Comparison of ENCODE assay signal across 9 mouse cellular contexts in genomic region chr14:121346654-121347053, GRCm38 (mm10). TPM values are rescaled to one million over a fixed set of nuclear protein-coding genes. Genes with fewer than 3 reads are reported as not detected.
DNase-seq lines count a peak whose midpoint lies in the region; ATAC-seq and TF ChIP-seq lines count a peak whose summit lies in the region.
"Had no signal": no experiment of that assay in that cellular context is flagged by ENCODE, and none has a peak within 500 bp of the region (broad histone marks: within the 10 kb centered on the region; RNA-seq: fewer than 3 reads in every experiment).

No protein-coding gene starts in this region.

- ATAC-seq in embryonic facial prominence, embryonic 14.5 days (ENCODE audit: low read depth), result peak; percentile 61
- ATAC-seq in lung, embryonic 14.5 days (ENCODE audit: insufficient read depth), result no peak
- ATAC-seq in liver, embryonic 13.5 days (ENCODE audit: low read depth), result no peak
- 0 out of 2 replicates have a peak, but pooled peaks have one; percentile 32 for ATAC-seq in stomach, postnatal 0 days (ENCODE audit: low FRiP score, low TSS enrichment)

- TF ChIP-seq POLR2A in lung, adult 2 months (IDR thresholded peaks at IDR 0.05; ENCODE audit: borderline replicate concordance, extremely low read depth, low read depth, low read length), result no peak

- H3K4me2 ChIP-seq in embryonic facial prominence, embryonic 14.5 days (ENCODE audit: low read depth, low read length), result no peak overlapping the region
- H3K4me2 ChIP-seq in lung, embryonic 14.5 days, result no peak overlapping the region
- no peak overlapping the region for H3K4me2 ChIP-seq in liver, embryonic 13.5 days
- no peak overlapping the region for H3K4me2 ChIP-seq in stomach, postnatal 0 days (replicated peaks; ENCODE audit: low read depth)
- H3K4me2 ChIP-seq: lung, embryonic 15.5 days had no signal

- no peak overlapping the region for H3K9ac ChIP-seq in embryonic facial prominence, embryonic 14.5 days (ENCODE audit: low read depth, low read length)
- H3K9ac ChIP-seq in lung, embryonic 14.5 days, result no peak overlapping the region
- H3K9ac ChIP-seq in liver, embryonic 13.5 days, result peak overlapping the region; percentile 2; the same call in 1 of the 2 replicates
- no peak overlapping the region for H3K9ac ChIP-seq in stomach, postnatal 0 days (ENCODE audit: low read length)
- H3K9ac ChIP-seq: lung, embryonic 15.5 days had no signal

- 55% methylated on average over 4 of the region's 4 CpGs for WGBS in embryonic facial prominence, embryonic 14.5 days
- 83% methylated on average over 4 of the region's 4 CpGs for WGBS in embryonic facial prominence, embryonic 10.5 days
- 60% methylated on average over 4 of the region's 4 CpGs for WGBS in lung, embryonic 14.5 days
- 55% methylated on average over 4 of the region's 4 CpGs for WGBS in lung, adult 2 months
- WGBS in liver, embryonic 13.5 days (ENCODE audit: insufficient replicate concordance), result 69% methylated on average over 4 of the region's 4 CpGs
- 39% methylated on average over 4 of the region's 4 CpGs for WGBS in stomach, postnatal 0 days

- peak; percentile 54 for DNase-seq in embryonic facial prominence, embryonic 14.5 days (ENCODE audit: low spot score)
- no peak for DNase-seq in embryonic facial prominence, embryonic 10.5 days (ENCODE audit: low spot score)
- peak; percentile 29 for DNase-seq in lung, embryonic 14.5 days
- no peak for DNase-seq in lung, adult 2 months
- no peak for DNase-seq in liver, embryonic 13.5 days
- DNase-seq in stomach, postnatal 0 days (ENCODE audit: low spot score), result no peak
- DNase-seq in ovary, adult 18-20 months (ENCODE audit: low spot score), result no peak
- no peak for DNase-seq in spleen, postnatal 36 days (ENCODE audit: low spot score in 2 of 2)

- peaks cover 34% of the 10 kb centered on the region for H3K4me1 ChIP-seq in embryonic facial prominence, embryonic 14.5 days (ENCODE audit: control insufficient read depth, insufficient read depth, low read length)
- peaks cover 70% of the 10 kb centered on the region for H3K4me1 ChIP-seq in embryonic facial prominence, embryonic 10.5 days
- H3K4me1 ChIP-seq in lung, embryonic 14.5 days (ENCODE audit: insufficient read depth), result peaks cover 28% of the 10 kb centered on the region
- H3K4me1 ChIP-seq in lung, adult 2 months (ENCODE audit: control insufficient read depth, insufficient read depth, low read length), result peaks cover 40% of the 10 kb centered on the region
- peaks cover 95% of the 10 kb centered on the region for H3K4me1 ChIP-seq in liver, embryonic 13.5 days (replicated peaks)
- H3K4me1 ChIP-seq in stomach, postnatal 0 days (replicated peaks; ENCODE audit: control insufficient read depth, insufficient read depth), result peaks cover 14% of the 10 kb centered on the region

- no peaks in the 10 kb centered on the region for H3K27me3 ChIP-seq in embryonic facial prominence, embryonic 14.5 days (replicated peaks; ENCODE audit: control insufficient read depth, insufficient read depth, low read length)
- no peaks in the 10 kb centered on the region for H3K27me3 ChIP-seq in embryonic facial prominence, embryonic 10.5 days (replicated peaks; ENCODE audit: low read depth, poor library complexity, severe bottlenecking)
- H3K27me3 ChIP-seq in lung, embryonic 14.5 days (ENCODE audit: insufficient read depth, low read length), result no peaks in the 10 kb centered on the region
- no peaks in the 10 kb centered on the region for H3K27me3 ChIP-seq in liver, embryonic 13.5 days
- H3K27me3 ChIP-seq in stomach, postnatal 0 days (ENCODE audit: control insufficient read depth, insufficient read depth, low read length), result no peaks in the 10 kb centered on the region
- H3K27me3 ChIP-seq: lung, embryonic 15.5 days had no signal

- no peaks in the 10 kb centered on the region; the same call in 1 of the 2 replicates for H3K36me3 ChIP-seq in embryonic facial prominence, embryonic 14.5 days (ENCODE audit: control insufficient read depth, insufficient read depth, low read length)
- H3K36me3 ChIP-seq in embryonic facial prominence, embryonic 10.5 days (replicated peaks), result no peaks in the 10 kb centered on the region
- no peaks in the 10 kb centered on the region for H3K36me3 ChIP-seq in lung, embryonic 14.5 days (ENCODE audit: insufficient read depth)
- no peaks in the 10 kb centered on the region; the same call in 1 of the 2 replicates for H3K36me3 ChIP-seq in liver, embryonic 13.5 days
- no peaks in the 10 kb centered on the region for H3K36me3 ChIP-seq in stomach, postnatal 0 days (ENCODE audit: control insufficient read depth, insufficient read depth, low read length)
- H3K36me3 ChIP-seq: lung, embryonic 15.5 days had no signal

- TF ChIP-seq EP300 in stomach, postnatal 0 days (optimal IDR thresholded peaks at IDR 0.05), result no peak

- no peak overlapping the region for H3K27ac ChIP-seq in embryonic facial prominence, embryonic 14.5 days (replicated peaks; ENCODE audit: low read depth, low read length)
- H3K27ac ChIP-seq in embryonic facial prominence, embryonic 10.5 days (replicated peaks), result no peak overlapping the region
- H3K27ac ChIP-seq in lung, embryonic 14.5 days (ENCODE audit: low read depth), result no peak overlapping the region
- H3K27ac ChIP-seq in liver, embryonic 13.5 days, result peak overlapping the region; percentile 29
- H3K27ac ChIP-seq in stomach, postnatal 0 days (replicated peaks), result no peak overlapping the region; the same call in 1 of the 2 replicates
- H3K27ac ChIP-seq: lung, embryonic 15.5 days had no signal

- TF ChIP-seq CTCF in lung, embryonic 14.5 days (IDR thresholded peaks at IDR 0.05; ENCODE audit: low read depth), result no peak
- no peak for TF ChIP-seq CTCF in lung, adult 2 months (IDR thresholded peaks at IDR 0.05; ENCODE audit: insufficient read depth, low read length)
- no peak for TF ChIP-seq CTCF in stomach, postnatal 0 days (IDR thresholded peaks at IDR 0.05; ENCODE audit: low read depth)

- H3K9me3 ChIP-seq in embryonic facial prominence, embryonic 14.5 days (ENCODE audit: control insufficient read depth, low read length), result no peaks in the 10 kb centered on the region
- H3K9me3 ChIP-seq in embryonic facial prominence, embryonic 10.5 days, result no peaks in the 10 kb centered on the region
- H3K9me3 ChIP-seq in lung, embryonic 14.5 days (ENCODE audit: low read depth, low read length), result no peaks in the 10 kb centered on the region
- H3K9me3 ChIP-seq in liver, embryonic 13.5 days (replicated peaks), result no peaks in the 10 kb centered on the region
- H3K9me3 ChIP-seq in stomach, postnatal 0 days (ENCODE audit: control insufficient read depth, low read length), result no peaks in the 10 kb centered on the region
- H3K9me3 ChIP-seq: lung, embryonic 15.5 days had no signal

- H3K4me3 ChIP-seq in embryonic facial prominence, embryonic 14.5 days (ENCODE audit: low read depth, low read length), result no peak overlapping the region
- H3K4me3 ChIP-seq in embryonic facial prominence, embryonic 10.5 days, result no peak overlapping the region
- no peak overlapping the region for H3K4me3 ChIP-seq in lung, embryonic 14.5 days (ENCODE audit: low read depth, low read length)
- no peak overlapping the region for H3K4me3 ChIP-seq in lung, adult 2 months (replicated peaks; ENCODE audit: extremely low read depth, low read depth, low read length)
- no peak overlapping the region for H3K4me3 ChIP-seq in liver, embryonic 13.5 days (replicated peaks)
- no peak overlapping the region for H3K4me3 ChIP-seq in stomach, postnatal 0 days (ENCODE audit: low read depth, low read length)
- H3K4me3 ChIP-seq: lung, embryonic 15.5 days had no signal

RNA-seq across cellular contexts. Expression of gene Stk24, which starts 33.2 kb away (rescaled TPM):
- 38.9 and 46.0 TPM in 2 replicates for polyA plus RNA-seq in embryonic facial prominence, embryonic 14.5 days (2014; fragmentation: Nextera tagmentation; extraction: Ambion mirVana)
- 39.9 and 43.0 TPM in 2 replicates for polyA plus RNA-seq in embryonic facial prominence, embryonic 10.5 days (2016; fragmentation: Nextera tagmentation; extraction: Ambion mirVana)
- 50.3 and 51.7 TPM in 2 replicates for polyA plus RNA-seq in lung, embryonic 14.5 days (2014; fragmentation: Nextera tagmentation; extraction: Ambion mirVana)
- polyA plus RNA-seq in lung, adult 2 months (2012; rRNA removed), result 22.0 and 26.9 TPM in 2 replicates
- polyA plus RNA-seq in liver, embryonic 13.5 days (2015; fragmentation: Nextera tagmentation; extraction: Ambion mirVana), result 30.6 and 36.0 TPM in 2 replicates
- 34.0 and 35.9 TPM in 2 replicates for polyA plus RNA-seq in stomach, postnatal 0 days (2015; fragmentation: Nextera tagmentation; extraction: Ambion mirVana)

Comparison
In these comparisons a context has a peak if more than half of its experiments do, and no peak if none do; other contexts are left out.
1. DNase-seq: peak in embryonic facial prominence, embryonic 14.5 days (single experiment) and lung, embryonic 14.5 days (single experiment); none in embryonic facial prominence, embryonic 10.5 days (single experiment), lung, adult 2 months (single experiment), liver, embryonic 13.5 days (single experiment), stomach, postnatal 0 days (single experiment), ovary, adult 18-20 months (single experiment) and spleen, postnatal 36 days (0 of 2).
2. ATAC-seq: peak in embryonic facial prominence, embryonic 14.5 days (single experiment) and stomach, postnatal 0 days (single experiment); none in lung, embryonic 14.5 days (single experiment) and liver, embryonic 13.5 days (single experiment).